Mouse (Mus musculus): ENCODE results near the gene Tex101. TPM values are rescaled to one million over a fixed set of nuclear protein-coding genes. Genes with fewer than 3 reads are reported as not detected.

Gene Tex101
- polyA plus RNA-seq, 1 experiment from 2014 or later: not detected

GRCm38 (mm10) chr7:24661118-24661904, 15.2 kb downstream of the Tex101 start:
- no peak overlapping the region for H3K9ac ChIP-seq
- WGBS: 79% methylated on average over 17 of the region's 17 CpGs
- no peak overlapping the region for H3K4me3 ChIP-seq

GRCm38 (mm10) chr7:24659737-24660357, 16.6 kb downstream of the Tex101 start:
- H3K9me3 ChIP-seq: no peaks in the 10 kb centered on the region
- WGBS: 62% methylated on average over 12 of the region's 12 CpGs
- H3K4me3 ChIP-seq: no peak overlapping the region
- ATAC-seq (ENCODE audit: low read depth): peak; percentile 53; the same call in 1 of the 2 replicates
- no peaks in the 10 kb centered on the region; the same call in 1 of the 2 replicates for H3K4me1 ChIP-seq (replicated peaks)
- no peak overlapping the region for H3K4me2 ChIP-seq
- H3K27ac ChIP-seq (replicated peaks): no peak overlapping the region
- no peaks in the 10 kb centered on the region for H3K27me3 ChIP-seq
- H3K9ac ChIP-seq: no peak overlapping the region
- H3K36me3 ChIP-seq: no peaks in the 10 kb centered on the region

More at GRCm38 (mm10) chr7:24661118-24661904, 15.2 kb downstream of the Tex101 start:
- Histone ChIP-seq H3K27ac (replicated peaks) (no peak overlapping the region), H3K9me3 (no peaks in the 10 kb centered on the region), H3K27me3 (no peaks in the 10 kb centered on the region), H3K4me1 (replicated peaks) (no peaks in the 10 kb centered on the region; the same call in 1 of the 2 replicates), H3K4me2 (no peak overlapping the region), H3K36me3 (no peaks in the 10 kb centered on the region)
- ATAC-seq (ENCODE audit: low read depth): no peak

- no peak overlapping the region for H3K27ac ChIP-seq (replicated peaks)
- H3K9ac ChIP-seq: no peak overlapping the region
- H3K4me2 ChIP-seq: no peak overlapping the region
- no peak for ATAC-seq (ENCODE audit: low read depth)
- WGBS: 25% methylated on average over 7 of the region's 7 CpGs
- H3K4me3 ChIP-seq: no peak overlapping the region
- H3K36me3 ChIP-seq: no peaks in the 10 kb centered on the region
- H3K27me3 ChIP-seq: no peaks in the 10 kb centered on the region
- no peaks in the 10 kb centered on the region for H3K9me3 ChIP-seq
- H3K4me1 ChIP-seq (replicated peaks): no peaks in the 10 kb centered on the region
Observed at GRCm38 (mm10) chr7:24653681-24654080, 22.8 kb downstream of the Tex101 start.

DNA sequence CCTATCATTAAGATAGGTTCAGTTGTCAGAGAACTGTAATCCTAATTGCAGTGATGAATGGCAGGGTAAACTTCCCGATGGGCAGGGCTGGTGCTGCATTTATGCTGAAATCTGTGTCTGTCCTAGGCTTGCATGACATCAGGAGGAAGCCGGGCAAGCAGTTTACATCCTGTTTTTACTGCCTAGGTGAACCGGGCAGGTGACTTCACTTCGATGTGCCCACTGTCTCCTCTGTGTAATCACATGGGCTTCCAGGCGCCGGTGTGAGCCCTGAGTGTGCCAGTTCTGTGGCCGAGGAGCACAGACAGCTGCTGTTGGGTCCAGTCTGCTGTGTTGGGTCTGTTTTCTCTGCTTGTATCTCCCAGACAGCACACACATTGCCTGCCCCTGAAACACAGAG, 30.0 kb downstream of the Tex101 start:
- no peak overlapping the region for H3K9ac ChIP-seq
- no peaks in the 10 kb centered on the region for H3K36me3 ChIP-seq
- ATAC-seq (ENCODE audit: low read depth): no peak
- H3K4me1 ChIP-seq (replicated peaks): no peaks in the 10 kb centered on the region
- H3K4me2 ChIP-seq: no peak overlapping the region
- WGBS: 82% methylated on average over 7 of the region's 7 CpGs
- no peak overlapping the region for H3K27ac ChIP-seq (replicated peaks)
- no peaks in the 10 kb centered on the region for H3K9me3 ChIP-seq
- peaks cover 16% of the 10 kb centered on the region for H3K27me3 ChIP-seq
- no peak overlapping the region for H3K4me3 ChIP-seq

DNA sequence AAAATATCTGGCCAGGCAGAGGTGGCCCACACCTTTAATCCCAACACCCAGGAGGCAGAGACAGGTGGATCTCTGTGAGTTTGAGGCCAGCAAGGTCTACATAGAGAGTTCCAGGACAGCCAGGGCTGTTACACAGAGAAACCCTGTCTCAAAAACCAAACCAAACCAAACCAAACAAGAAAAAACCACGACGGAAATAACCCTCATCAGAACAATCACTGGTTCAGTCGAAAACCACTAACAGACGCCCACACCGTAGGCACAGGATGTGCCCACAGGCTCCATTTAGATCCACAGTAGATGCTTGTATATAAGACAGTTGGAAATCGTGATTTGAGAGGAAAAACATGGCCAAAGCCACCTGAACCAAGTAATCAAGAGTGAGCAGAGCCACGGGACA, 31.5 kb downstream of the Tex101 start:
- WGBS: 76% methylated on average over 7 of the region's 7 CpGs
- no peak for ATAC-seq (ENCODE audit: low read depth)

DNA sequence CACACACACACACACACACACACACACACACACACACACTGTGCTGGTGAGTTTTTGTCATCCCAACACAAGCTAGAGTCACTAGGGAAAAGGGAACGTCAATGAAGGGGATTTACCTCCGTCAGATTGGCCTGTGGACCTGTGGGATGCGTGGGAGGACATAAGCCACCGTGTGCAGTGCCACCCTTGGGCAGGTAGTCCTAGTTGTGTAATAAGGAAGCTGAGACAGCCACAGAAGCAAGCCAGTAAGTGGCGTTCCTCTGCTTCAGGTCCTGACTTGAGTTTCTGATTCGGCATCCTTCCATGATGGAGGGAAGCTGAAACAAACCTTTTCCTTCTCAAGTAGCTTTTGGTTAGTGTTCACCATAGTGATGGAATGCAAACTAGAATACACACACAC, 32.0 kb downstream of the Tex101 start:
- 92% methylated on average over 6 of the region's 6 CpGs for WGBS
- H3K9me3 ChIP-seq: no peaks in the 10 kb centered on the region
- H3K27ac ChIP-seq (replicated peaks): no peak overlapping the region
- H3K4me2 ChIP-seq: no peak overlapping the region
- H3K4me1 ChIP-seq (replicated peaks): no peaks in the 10 kb centered on the region
- H3K36me3 ChIP-seq: no peaks in the 10 kb centered on the region
- peaks cover 34% of the 10 kb centered on the region for H3K27me3 ChIP-seq
- no peak overlapping the region for H3K4me3 ChIP-seq
- ATAC-seq (ENCODE audit: low read depth): no peak
- H3K9ac ChIP-seq: no peak overlapping the region

More for the DNA sequence above, 31.5 kb downstream of the Tex101 start:
- H3K4me3 ChIP-seq: no peak overlapping the region
- no peaks in the 10 kb centered on the region for H3K36me3 ChIP-seq
- H3K4me1 ChIP-seq (replicated peaks): no peaks in the 10 kb centered on the region
- H3K4me2 ChIP-seq: no peak overlapping the region
- H3K9ac ChIP-seq: no peak overlapping the region
- H3K9me3 ChIP-seq: no peaks in the 10 kb centered on the region
- peaks cover 29% of the 10 kb centered on the region for H3K27me3 ChIP-seq
- no peak overlapping the region for H3K27ac ChIP-seq (replicated peaks)

- H3K4me1 ChIP-seq (replicated peaks): peaks cover 13% of the 10 kb centered on the region
- H3K27ac ChIP-seq (replicated peaks): no peak overlapping the region
- no peak for ATAC-seq (ENCODE audit: low read depth)
- H3K4me2 ChIP-seq: no peak overlapping the region
- no peaks in the 10 kb centered on the region for H3K9me3 ChIP-seq
- H3K4me3 ChIP-seq: no peak overlapping the region
- H3K27me3 ChIP-seq: peaks cover 54% of the 10 kb centered on the region
- 10% methylated on average over 9 of the region's 9 CpGs for WGBS
- H3K9ac ChIP-seq: no peak overlapping the region
- no peaks in the 10 kb centered on the region for H3K36me3 ChIP-seq
Observed at GRCm38 (mm10) chr7:24642491-24642890, 34.0 kb downstream of the Tex101 start.

DNA sequence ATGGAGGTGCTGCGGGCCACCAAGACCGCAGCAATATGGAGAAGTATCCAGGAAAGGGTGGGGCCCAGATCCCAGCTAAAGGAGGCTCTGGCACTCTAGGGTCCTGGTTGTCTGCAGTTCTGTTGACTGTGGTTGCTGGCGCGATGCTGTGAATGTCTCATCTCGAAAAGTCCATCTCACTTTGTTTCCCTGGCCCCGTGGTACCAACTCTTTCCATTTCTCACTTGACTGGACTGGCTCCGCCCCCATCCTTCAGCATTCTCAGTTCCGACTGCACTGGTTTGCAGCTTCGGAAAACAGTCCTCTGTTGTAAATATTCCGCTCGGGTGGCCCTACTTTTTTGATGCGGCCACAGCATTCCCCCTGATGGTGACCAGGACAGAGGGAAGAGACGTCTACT, 36.0 kb downstream of the Tex101 start:
- 67% methylated on average over 13 of the region's 13 CpGs for WGBS

DNA sequence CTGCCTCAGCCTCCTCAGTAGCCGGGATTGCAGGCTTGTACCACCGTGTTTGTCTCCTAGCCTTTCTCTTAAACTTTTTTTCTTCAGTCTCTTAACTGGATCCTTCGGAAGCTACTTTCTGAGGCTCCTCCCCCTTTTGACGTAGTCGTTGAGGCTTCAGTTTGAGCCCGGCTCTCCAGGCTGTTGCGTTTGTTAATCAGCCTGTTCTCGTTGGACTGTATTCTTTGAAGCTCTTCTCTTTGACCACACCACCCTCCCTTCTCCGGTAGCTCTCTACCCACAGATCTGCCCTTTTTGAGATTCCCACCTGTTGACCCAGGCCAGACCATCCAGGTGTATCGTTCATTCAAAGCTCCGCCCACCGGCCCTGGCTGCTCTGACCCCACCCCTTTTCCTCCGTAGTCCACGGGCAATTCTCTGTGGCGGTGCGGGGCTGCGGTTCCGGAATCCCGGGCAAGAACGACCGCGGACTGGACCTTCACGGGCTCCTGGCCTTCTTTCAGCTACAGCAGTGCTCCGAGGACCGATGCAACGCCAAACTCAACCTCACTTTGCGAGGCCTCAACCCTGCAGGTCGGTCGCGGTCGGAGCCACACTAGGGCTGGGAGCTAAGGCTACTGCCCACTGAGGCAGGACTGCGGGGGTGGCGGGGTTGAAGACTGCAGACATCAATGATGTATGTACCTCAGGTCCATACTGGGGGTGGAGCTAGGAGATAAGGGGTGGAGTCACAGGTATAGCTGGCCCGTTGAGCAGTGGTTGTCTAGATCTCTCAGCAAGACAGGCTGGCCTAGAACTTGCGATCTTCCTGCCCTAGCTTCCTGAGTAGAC, 38.2 kb downstream of the Tex101 start:
- ATAC-seq (ENCODE audit: low read depth): no peak
- H3K9ac ChIP-seq: 0 out of 2 replicates have a peak overlapping the region, but pooled peaks have one; percentile 22
- H3K27me3 ChIP-seq: peaks cover 89% of the 10 kb centered on the region
- H3K4me1 ChIP-seq (replicated peaks): peaks cover 23% of the 10 kb centered on the region
- WGBS: 3% methylated on average over 35 of the region's 35 CpGs
- no peaks in the 10 kb centered on the region for H3K36me3 ChIP-seq
- H3K4me3 ChIP-seq: peak overlapping the region; percentile 32
- H3K4me2 ChIP-seq: peak overlapping the region; percentile 61
- no peaks in the 10 kb centered on the region for H3K9me3 ChIP-seq
- H3K27ac ChIP-seq (replicated peaks): no peak overlapping the region

More for the DNA sequence above, 36.0 kb downstream of the Tex101 start:
- Histone ChIP-seq H3K27ac (replicated peaks) (no peak overlapping the region), H3K9ac (no peak overlapping the region), H3K4me3 (no peak overlapping the region), H3K27me3 (peaks cover 74% of the 10 kb centered on the region), H3K36me3 (no peaks in the 10 kb centered on the region), H3K4me1 (replicated peaks) (peaks cover 23% of the 10 kb centered on the region), H3K9me3 (no peaks in the 10 kb centered on the region), H3K4me2 (no peak overlapping the region)
- ATAC-seq (ENCODE audit: low read depth): no peak

DNA sequence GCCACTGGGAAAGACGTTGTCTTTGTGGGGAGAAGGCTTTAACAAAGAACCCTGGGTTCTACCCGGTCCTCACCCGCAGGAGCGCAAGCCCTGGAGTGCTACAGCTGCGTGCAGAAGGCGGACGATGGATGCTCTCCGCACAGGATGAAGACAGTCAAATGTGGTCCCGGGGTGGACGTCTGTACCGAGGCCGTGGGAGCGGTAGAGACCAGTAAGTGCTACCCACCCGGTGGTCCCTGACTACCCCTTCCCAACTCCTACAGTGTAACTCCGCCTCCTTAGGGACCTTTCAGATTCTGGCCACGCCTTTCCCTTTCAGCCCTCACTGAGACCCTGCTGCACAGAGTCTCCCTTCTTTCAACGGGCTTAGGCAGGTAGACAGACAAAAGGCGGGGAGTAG, 39.4 kb downstream of the Tex101 start:
- no peak for ATAC-seq (ENCODE audit: low read depth)
- Histone ChIP-seq H3K9ac (no peak overlapping the region), H3K9me3 (no peaks in the 10 kb centered on the region), H3K36me3 (no peaks in the 10 kb centered on the region), H3K27me3 (peaks cover 79% of the 10 kb centered on the region), H3K4me2 (peak overlapping the region; percentile 34), H3K4me3 (no peak overlapping the region), H3K27ac (replicated peaks) (no peak overlapping the region), H3K4me1 (replicated peaks) (peaks cover 23% of the 10 kb centered on the region)
- under 1% methylated on average over 18 of the region's 18 CpGs for WGBS

- Histone ChIP-seq H3K27me3 (peaks cover 71% of the 10 kb centered on the region), H3K4me1 (replicated peaks) (peaks cover 23% of the 10 kb centered on the region), H3K4me3 (no peak within 1 kb of the TSS), H3K9me3 (no peaks in the 10 kb centered on the region), H3K4me2 (peak within 1 kb of the TSS; percentile 34), H3K36me3 (no peaks in the 10 kb centered on the region), H3K9ac (no peak within 1 kb of the TSS), H3K27ac (replicated peaks) (no peak within 1 kb of the TSS)
- no peak for ATAC-seq (ENCODE audit: low read depth)
- WGBS: 17% methylated on average over 15 of the region's 15 CpGs
Observed at GRCm38 (mm10) chr7:24636264-24636663, 40.2 kb downstream of the Tex101 start, which contains the start of gene Lypd3. Gene Lypd3 (plus strand): TSS chr7:24636550.
